Mouse (Mus musculus) neural tube, embryonic 13.5 days (tissue): Measurements from ENCODE around the gene Sarm1. TPM values are rescaled to one million over a fixed set of nuclear protein-coding genes. Genes with fewer than 3 reads are reported as not detected.
A peak's percentile ranks its signal among the peaks of the same experiment; 100 is the strongest.

Experiments
- ATAC-seq: fragments of 200-750 bp; cut with Nextera tagmentation; 2 replicates; pipeline ENCODE4 v1.8.0; 2017; ENCODE audit warnings: low read depth, mild to moderate bottlenecking, moderate TSS enrichment, moderate library complexity
- H3K27ac ChIP-seq: fragments of 300-500 bp; sonication (generic); replicated peaks from 2 replicates; pipeline ENCODE4 v1.5.1; 2015; ENCODE audit warnings: moderate library complexity, mild to moderate bottlenecking, inconsistent platforms
- H3K27me3 ChIP-seq: fragments of 300-500 bp; sonication (generic); 2 replicates; pipeline ENCODE4 v1.6.1; 2015; ENCODE audit warnings: mild to moderate bottlenecking, inconsistent platforms
- H3K36me3 ChIP-seq: fragments of 300-500 bp; sonication (generic); 2 replicates; pipeline ENCODE4 v1.6.1; 2015; ENCODE audit warnings: mild to moderate bottlenecking, inconsistent platforms
- H3K4me1 ChIP-seq: fragments of 300-500 bp; sonication (generic); replicated peaks from 2 replicates; pipeline ENCODE4 v1.6.1; 2015; ENCODE audit warnings: inconsistent platforms
- H3K4me2 ChIP-seq: fragments of 300-500 bp; sonication (generic); 2 replicates; pipeline ENCODE4 v1.6.1; 2015; ENCODE audit warnings: inconsistent platforms, mild to moderate bottlenecking, moderate library complexity
- H3K4me3 ChIP-seq: fragments of 300-500 bp; sonication (generic); 2 replicates; pipeline ENCODE4 v1.5.1; 2015; ENCODE audit warnings: mild to moderate bottlenecking, inconsistent platforms
- H3K9ac ChIP-seq: fragments of 300-500 bp; sonication (generic); 2 replicates; pipeline ENCODE4 v1.6.1; 2015; ENCODE audit warnings: moderate library complexity, mild to moderate bottlenecking, inconsistent platforms
- H3K9me3 ChIP-seq: fragments of 300-500 bp; sonication (generic); 2 replicates; pipeline ENCODE4 v1.6.1; 2016; ENCODE audit warnings: inconsistent platforms
- WGBS: fragments of 180-500 bp; shearing (Covaris S2); methylation state at CpG from one replicate; pipeline ENCODE4 v1.1.7; 2015; 5-methylcytosine and 5-hydroxymethylcytosine counted together
- polyA plus RNA-seq: library from polyadenylated mRNA; unstranded; fragments of >200 nt; fragmentation: Nextera tagmentation; extraction: Ambion mirVana; gene quantifications from 2 replicates; pipeline ENCODE4 v1.2.1, GENCODE M21; 2015

Gene Sarm1
- polyA plus RNA-seq, 1 experiment from 2014 or later: 43.0 TPM

- Histone ChIP-seq H3K4me2 (no peak overlapping the region), H3K4me1 (no peaks in the 10 kb centered on the region), H3K27me3 (no peaks in the 10 kb centered on the region; the same call in 1 of the 2 replicates), H3K9me3 (no peaks in the 10 kb centered on the region), H3K4me3 (no peak overlapping the region), H3K27ac (no peak overlapping the region), H3K36me3 (no peaks in the 10 kb centered on the region), H3K9ac (no peak overlapping the region)
- 73% methylated on average over 7 of the region's 7 CpGs for WGBS
- ATAC-seq: no peak
Observed at GRCm38 (mm10) chr11:78454276-78454675, 43.3 kb downstream of the Sarm1 start.

DNA sequence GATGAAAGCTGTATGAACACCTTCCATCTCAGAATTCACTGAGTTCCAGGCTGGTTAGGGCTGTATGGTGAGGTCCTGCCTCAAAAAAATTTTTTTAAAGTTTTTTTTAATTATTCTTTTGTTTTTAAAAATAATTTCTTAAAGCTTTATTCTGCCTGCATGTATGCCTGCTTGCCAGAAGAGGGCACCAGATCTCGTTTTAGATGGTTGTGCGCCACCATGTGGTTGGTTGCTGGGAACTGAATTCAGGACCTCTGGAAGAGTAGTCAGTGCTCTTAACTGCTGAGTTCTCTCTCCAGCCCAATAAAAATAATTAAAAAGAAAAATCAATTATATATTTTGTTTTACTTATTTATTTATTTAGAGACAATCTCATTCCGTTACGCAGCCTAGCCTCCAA, 43.9 kb downstream of the Sarm1 start:
- no peak overlapping the region for H3K9ac ChIP-seq
- H3K4me3 ChIP-seq: no peak overlapping the region
- no peak overlapping the region for H3K4me2 ChIP-seq
- H3K27ac ChIP-seq: no peak overlapping the region
- no peaks in the 10 kb centered on the region for H3K9me3 ChIP-seq
- no peaks in the 10 kb centered on the region; the same call in 1 of the 2 replicates for H3K27me3 ChIP-seq
- no peaks in the 10 kb centered on the region for H3K36me3 ChIP-seq
- no peaks in the 10 kb centered on the region for H3K4me1 ChIP-seq
- no peak for ATAC-seq
- 11% methylated on average over 4 of the region's 4 CpGs for WGBS

DNA sequence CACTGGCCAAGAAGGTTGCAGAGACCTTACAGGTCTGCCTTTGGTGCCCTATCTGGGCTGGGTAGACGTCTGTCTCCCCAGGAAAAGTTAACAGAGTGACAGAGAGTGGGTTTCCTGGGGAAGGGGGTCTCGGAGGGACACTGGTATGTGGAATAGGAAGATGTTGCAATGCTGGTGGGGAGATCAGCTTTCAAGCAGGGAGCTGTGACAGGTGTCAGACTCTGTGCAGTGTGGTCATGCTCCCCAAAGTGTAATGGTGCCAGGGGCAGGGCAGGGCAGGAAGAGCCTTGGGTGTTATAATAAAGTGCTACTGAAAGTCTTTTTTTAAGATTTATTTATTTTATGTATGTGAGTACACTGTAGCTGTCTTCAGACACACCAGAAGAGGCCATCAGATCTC, 47.2 kb downstream of the Sarm1 start:
- ATAC-seq: no peak
- Histone ChIP-seq H3K9ac (no peak overlapping the region), H3K4me2 (no peak overlapping the region), H3K36me3 (no peaks in the 10 kb centered on the region), H3K27me3 (no peaks in the 10 kb centered on the region; the same call in 1 of the 2 replicates), H3K9me3 (no peaks in the 10 kb centered on the region), H3K4me1 (no peaks in the 10 kb centered on the region), H3K4me3 (no peak overlapping the region), H3K27ac (no peak overlapping the region)
- WGBS: 64% methylated on average over 2 of the region's 2 CpGs

GRCm38 (mm10) chr11:78448242-78448641, 49.3 kb downstream of the Sarm1 start:
- H3K4me1 ChIP-seq: no peaks in the 10 kb centered on the region
- no peak overlapping the region for H3K27ac ChIP-seq
- H3K4me3 ChIP-seq: no peak overlapping the region
- no peak for ATAC-seq
- 83% methylated on average over 1 of the region's 1 CpGs for WGBS
- H3K27me3 ChIP-seq: no peaks in the 10 kb centered on the region; the same call in 1 of the 2 replicates
- H3K4me2 ChIP-seq: no peak overlapping the region
- H3K9me3 ChIP-seq: no peaks in the 10 kb centered on the region
- no peaks in the 10 kb centered on the region for H3K36me3 ChIP-seq
- no peak overlapping the region for H3K9ac ChIP-seq

- Histone ChIP-seq H3K9ac (no peak overlapping the region), H3K27ac (no peak overlapping the region), H3K4me2 (no peak overlapping the region), H3K4me3 (no peak overlapping the region), H3K4me1 (no peaks in the 10 kb centered on the region), H3K36me3 (no peaks in the 10 kb centered on the region), H3K27me3 (no peaks in the 10 kb centered on the region; the same call in 1 of the 2 replicates), H3K9me3 (no peaks in the 10 kb centered on the region)
- 64% methylated on average over 3 of the region's 3 CpGs for WGBS
- no peak for ATAC-seq
Observed at GRCm38 (mm10) chr11:78447168-78447567, 50.4 kb downstream of the Sarm1 start.

- Histone ChIP-seq H3K4me2 (no peak overlapping the region), H3K36me3 (no peaks in the 10 kb centered on the region), H3K9me3 (no peaks in the 10 kb centered on the region), H3K9ac (no peak overlapping the region), H3K27ac (no peak overlapping the region), H3K4me3 (no peak overlapping the region), H3K27me3 (no peaks in the 10 kb centered on the region), H3K4me1 (no peaks in the 10 kb centered on the region)
- no peak for ATAC-seq
- 71% methylated on average over 5 of the region's 5 CpGs for WGBS
Observed at GRCm38 (mm10) chr11:78443115-78443514, 54.4 kb downstream of the Sarm1 start.

- H3K4me2 ChIP-seq: no peak overlapping the region
- no peak overlapping the region for H3K27ac ChIP-seq
- H3K9ac ChIP-seq: no peak overlapping the region
- WGBS: 76% methylated on average over 3 of the region's 3 CpGs
- H3K4me1 ChIP-seq: peaks cover 6% of the 10 kb centered on the region; the same call in 1 of the 2 replicates
- no peaks in the 10 kb centered on the region for H3K27me3 ChIP-seq
- no peak overlapping the region for H3K4me3 ChIP-seq
- no peaks in the 10 kb centered on the region for H3K36me3 ChIP-seq
- no peak for ATAC-seq
- no peaks in the 10 kb centered on the region for H3K9me3 ChIP-seq
Observed at GRCm38 (mm10) chr11:78438399-78438930, 59.1 kb downstream of the Sarm1 start.

DNA sequence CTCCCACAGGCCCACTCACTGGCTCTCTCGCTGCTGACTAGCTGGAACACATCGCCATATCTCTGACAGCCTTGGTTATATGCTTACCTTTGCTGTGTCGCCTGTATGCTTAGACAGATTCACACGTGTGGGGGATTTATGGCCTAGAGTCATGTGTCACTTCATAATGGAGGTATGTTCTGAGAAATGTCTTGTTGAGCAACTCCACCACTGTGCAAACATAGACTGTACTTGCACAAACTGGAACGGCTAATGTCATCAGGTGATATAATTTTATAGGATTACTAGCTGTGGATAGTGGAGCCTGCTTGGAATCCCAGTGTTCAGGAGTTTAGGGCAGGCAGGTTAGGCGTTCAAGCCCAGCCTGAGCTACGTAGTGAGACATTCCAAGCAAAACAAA, 60.4 kb downstream of the Sarm1 start:
- 90% methylated on average over 7 of the region's 7 CpGs for WGBS
- no peak for ATAC-seq
- Histone ChIP-seq H3K9ac (no peak overlapping the region), H3K27ac (no peak overlapping the region), H3K4me1 (peaks cover 6% of the 10 kb centered on the region; the same call in 1 of the 2 replicates), H3K9me3 (no peaks in the 10 kb centered on the region), H3K4me2 (no peak overlapping the region), H3K27me3 (no peaks in the 10 kb centered on the region), H3K36me3 (no peaks in the 10 kb centered on the region), H3K4me3 (no peak overlapping the region)

GRCm38 (mm10) chr11:78435776-78436349, 61.7 kb downstream of the Sarm1 start:
- Histone ChIP-seq H3K9me3 (no peaks in the 10 kb centered on the region), H3K4me2 (peak overlapping the region; percentile 11; the same call in 1 of the 2 replicates)
- ATAC-seq: no peak

GRCm38 (mm10) chr11:78434052-78434451, 63.5 kb downstream of the Sarm1 start:
- ATAC-seq: no peak
- Histone ChIP-seq H3K36me3 (no peaks in the 10 kb centered on the region), H3K27me3 (no peaks in the 10 kb centered on the region), H3K4me1 (peaks cover 6% of the 10 kb centered on the region; the same call in 1 of the 2 replicates), H3K9ac (no peak overlapping the region), H3K27ac (no peak overlapping the region), H3K4me3 (no peak overlapping the region), H3K4me2 (no peak overlapping the region), H3K9me3 (no peaks in the 10 kb centered on the region)
- 81% methylated on average over 4 of the region's 4 CpGs for WGBS

More at GRCm38 (mm10) chr11:78435776-78436349, 61.7 kb downstream of the Sarm1 start:
- H3K9ac ChIP-seq: no peak overlapping the region
- H3K36me3 ChIP-seq: no peaks in the 10 kb centered on the region
- H3K4me3 ChIP-seq: no peak overlapping the region
- no peaks in the 10 kb centered on the region for H3K27me3 ChIP-seq
- H3K4me1 ChIP-seq: peaks cover 6% of the 10 kb centered on the region; the same call in 1 of the 2 replicates
- WGBS: 5% methylated on average over 19 of the region's 19 CpGs
- no peak overlapping the region for H3K27ac ChIP-seq

DNA sequence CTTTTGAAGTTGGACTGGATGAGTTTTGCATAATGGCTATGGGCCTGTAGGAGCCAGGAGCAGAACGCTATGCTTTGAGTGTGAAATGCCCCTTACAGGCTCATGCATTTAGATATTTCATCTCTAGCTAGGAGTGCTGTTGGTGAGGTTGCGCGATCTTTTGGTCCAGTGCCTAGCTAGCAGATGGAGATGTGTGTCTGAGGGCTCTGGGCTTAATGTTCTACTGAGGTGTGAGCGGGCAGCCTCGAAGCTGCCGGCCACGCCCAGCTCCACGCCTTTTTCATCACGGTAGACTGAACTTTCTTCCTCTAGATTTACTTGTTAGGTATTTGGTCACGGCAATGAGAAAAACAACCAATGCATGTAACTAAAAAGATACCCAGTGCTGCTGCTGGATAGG, 66.4 kb downstream of the Sarm1 start:
- Histone ChIP-seq H3K4me2 (no peak overlapping the region), H3K36me3 (no peaks in the 10 kb centered on the region), H3K4me1 (peaks cover 5% of the 10 kb centered on the region; the same call in 1 of the 2 replicates), H3K4me3 (no peak overlapping the region), H3K27me3 (no peaks in the 10 kb centered on the region), H3K9ac (no peak overlapping the region), H3K27ac (no peak overlapping the region), H3K9me3 (no peaks in the 10 kb centered on the region)
- ATAC-seq: no peak
- 89% methylated on average over 10 of the region's 10 CpGs for WGBS

- WGBS: 46% methylated on average over 11 of the region's 11 CpGs
- Histone ChIP-seq H3K9ac (no peak overlapping the region), H3K27ac (no peak overlapping the region), H3K4me3 (no peak overlapping the region), H3K9me3 (no peaks in the 10 kb centered on the region), H3K4me2 (no peak overlapping the region), H3K36me3 (no peaks in the 10 kb centered on the region), H3K27me3 (no peaks in the 10 kb centered on the region), H3K4me1 (no peaks in the 10 kb centered on the region)
- no peak for ATAC-seq
Observed at GRCm38 (mm10) chr11:78430195-78430878, 67.2 kb downstream of the Sarm1 start.
